Mouse (Mus musculus): ENCODE results near the gene Pithd1. TPM values are rescaled to one million over a fixed set of nuclear protein-coding genes. Genes with fewer than 3 reads are reported as not detected.

Gene Pithd1
- polyA plus RNA-seq, 1 experiment from 2014 or later = 68.3 TPM

DNA sequence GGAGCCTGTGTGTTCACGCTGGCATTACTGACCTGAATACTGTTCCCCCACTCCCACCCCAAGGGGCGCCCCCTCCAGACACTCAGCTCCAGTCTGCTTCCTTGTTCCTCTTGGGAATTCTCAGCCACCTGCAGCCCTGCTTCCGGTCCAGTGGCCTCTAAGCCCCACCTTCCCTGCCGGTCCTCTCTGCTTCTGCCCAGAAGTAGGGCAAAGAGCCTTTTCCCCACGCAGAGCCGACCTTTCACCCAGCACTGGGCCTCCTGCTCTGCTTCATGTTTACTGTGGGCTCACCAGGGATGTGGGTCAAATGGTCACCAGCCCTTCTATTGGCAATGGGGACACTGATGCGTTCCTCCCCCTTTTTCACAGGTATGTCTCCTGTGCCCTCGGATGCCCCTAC is 28.7 kb downstream of the Pithd1 start:
- peaks cover 21% of the 10 kb centered on the region for H3K36me3 ChIP-seq (ENCODE audit: control insufficient read depth, insufficient read depth, low read length)
- H3K4me1 ChIP-seq (ENCODE audit: control insufficient read depth, insufficient read depth, low read length) = peaks cover 6% of the 10 kb centered on the region
- 65% methylated on average over 8 of the region's 8 CpGs for WGBS
- H3K4me2 ChIP-seq (ENCODE audit: low read length) = no peak overlapping the region
- H3K9me3 ChIP-seq (replicated peaks; ENCODE audit: control insufficient read depth, low read length, poor library complexity, severe bottlenecking) = no peaks in the 10 kb centered on the region
- H3K27me3 ChIP-seq (ENCODE audit: control insufficient read depth, insufficient read depth, low read depth, low read length) = no peaks in the 10 kb centered on the region
- ATAC-seq = no peak
- no peak overlapping the region for H3K27ac ChIP-seq (ENCODE audit: low read length)
- no peak overlapping the region for H3K9ac ChIP-seq (ENCODE audit: low read depth, low read length)
- H3K4me3 ChIP-seq (ENCODE audit: low read depth, low read length) = no peak overlapping the region

- Histone ChIP-seq H3K9me3 (replicated peaks; ENCODE audit: control insufficient read depth, low read length, poor library complexity, severe bottlenecking) (no peaks in the 10 kb centered on the region), H3K4me2 (ENCODE audit: low read length) (no peak overlapping the region), H3K27me3 (ENCODE audit: control insufficient read depth, insufficient read depth, low read depth, low read length) (no peaks in the 10 kb centered on the region), H3K4me1 (ENCODE audit: control insufficient read depth, insufficient read depth, low read length) (no peaks in the 10 kb centered on the region), H3K9ac (ENCODE audit: low read depth, low read length) (no peak overlapping the region), H3K27ac (ENCODE audit: low read length) (no peak overlapping the region), H3K4me3 (ENCODE audit: low read depth, low read length) (no peak overlapping the region), H3K36me3 (ENCODE audit: control insufficient read depth, insufficient read depth, low read length) (peaks cover 33% of the 10 kb centered on the region)
- 85% methylated on average over 8 of the region's 9 CpGs for WGBS
- no peak for ATAC-seq
Measured at GRCm38 (mm10) chr4:135955886-135956285, 31.2 kb downstream of the Pithd1 start.

GRCm38 (mm10) chr4:135954241-135954640 is 32.8 kb downstream of the Pithd1 start:
- no peaks in the 10 kb centered on the region for H3K9me3 ChIP-seq (replicated peaks; ENCODE audit: control insufficient read depth, low read length, poor library complexity, severe bottlenecking)
- 0 out of 2 replicates have a peak, but pooled peaks have one; percentile 29 for ATAC-seq
- H3K9ac ChIP-seq (ENCODE audit: low read depth, low read length) = no peak overlapping the region
- H3K4me1 ChIP-seq (ENCODE audit: control insufficient read depth, insufficient read depth, low read length) = no peaks in the 10 kb centered on the region
- H3K4me3 ChIP-seq (ENCODE audit: low read depth, low read length) = no peak overlapping the region
- H3K27me3 ChIP-seq (ENCODE audit: control insufficient read depth, insufficient read depth, low read depth, low read length) = no peaks in the 10 kb centered on the region
- H3K4me2 ChIP-seq (ENCODE audit: low read length) = no peak overlapping the region
- peaks cover 26% of the 10 kb centered on the region for H3K36me3 ChIP-seq (ENCODE audit: control insufficient read depth, insufficient read depth, low read length)
- no peak overlapping the region for H3K27ac ChIP-seq (ENCODE audit: low read length)
- whole genome bisulfite sequencing = 5% methylated on average over 2 of the region's 2 CpGs

DNA sequence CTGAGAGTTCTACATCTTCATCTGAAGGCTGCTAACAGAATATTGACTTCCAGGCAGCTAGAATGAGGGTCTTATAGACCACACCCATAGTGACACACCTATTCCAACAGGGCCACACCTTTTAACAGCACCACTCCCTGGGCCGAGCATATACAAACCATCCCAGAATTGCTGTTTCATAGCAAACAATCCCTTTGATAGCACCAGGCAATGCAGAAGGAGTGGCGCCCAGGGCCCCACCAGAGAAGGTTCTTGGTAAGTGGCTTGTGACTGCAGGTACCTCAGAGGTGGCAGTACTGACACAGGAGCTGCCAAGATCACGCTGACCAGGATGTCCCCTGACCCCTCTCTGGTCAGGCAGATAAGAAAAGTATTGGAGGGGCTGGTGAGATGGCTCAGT is 33.9 kb downstream of the Pithd1 start:
- Histone ChIP-seq H3K4me1 (ENCODE audit: control insufficient read depth, insufficient read depth, low read length) (peaks cover 5% of the 10 kb centered on the region), H3K4me2 (ENCODE audit: low read length) (no peak overlapping the region), H3K36me3 (ENCODE audit: control insufficient read depth, insufficient read depth, low read length) (peaks cover 24% of the 10 kb centered on the region), H3K27me3 (ENCODE audit: control insufficient read depth, insufficient read depth, low read depth, low read length) (no peaks in the 10 kb centered on the region), H3K27ac (ENCODE audit: low read length) (no peak overlapping the region), H3K9me3 (replicated peaks; ENCODE audit: control insufficient read depth, low read length, poor library complexity, severe bottlenecking) (no peaks in the 10 kb centered on the region), H3K4me3 (ENCODE audit: low read depth, low read length) (no peak overlapping the region), H3K9ac (ENCODE audit: low read depth, low read length) (no peak overlapping the region)
- WGBS = 89% methylated on average over 3 of the region's 3 CpGs
- no peak for ATAC-seq

- Histone ChIP-seq H3K27me3 (ENCODE audit: control insufficient read depth, insufficient read depth, low read depth, low read length) (no peaks in the 10 kb centered on the region), H3K4me2 (ENCODE audit: low read length) (no peak overlapping the region), H3K4me1 (ENCODE audit: control insufficient read depth, insufficient read depth, low read length) (peaks cover 12% of the 10 kb centered on the region), H3K9me3 (replicated peaks; ENCODE audit: control insufficient read depth, low read length, poor library complexity, severe bottlenecking) (no peaks in the 10 kb centered on the region), H3K36me3 (ENCODE audit: control insufficient read depth, insufficient read depth, low read length) (peaks cover 21% of the 10 kb centered on the region), H3K27ac (ENCODE audit: low read length) (no peak overlapping the region), H3K9ac (ENCODE audit: low read depth, low read length) (no peak overlapping the region), H3K4me3 (ENCODE audit: low read depth, low read length) (no peak overlapping the region)
- WGBS = 96% methylated on average over 3 of the region's 3 CpGs
- no peak for ATAC-seq
Measured at GRCm38 (mm10) chr4:135951505-135951904, 35.6 kb downstream of the Pithd1 start.

DNA sequence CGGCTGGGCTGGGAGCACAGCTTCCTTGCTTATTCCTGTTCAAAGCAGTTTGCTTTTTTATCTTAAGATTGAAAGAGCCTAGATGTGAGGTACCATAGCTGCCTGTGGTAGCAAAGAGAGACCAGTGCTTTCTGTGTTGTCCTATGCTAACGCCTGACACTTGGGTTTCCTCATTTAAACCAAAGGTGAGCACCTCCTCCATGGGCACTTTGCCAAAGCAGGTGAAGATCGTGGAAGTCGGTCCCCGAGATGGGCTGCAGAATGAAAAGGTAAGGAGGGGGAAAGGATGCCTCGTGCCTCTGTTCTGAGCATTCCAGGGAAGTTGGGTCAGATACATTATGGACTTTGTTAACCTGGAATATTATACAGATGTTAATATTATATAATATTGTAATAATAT is 36.7 kb downstream of the Pithd1 start:
- Histone ChIP-seq H3K9me3 (replicated peaks; ENCODE audit: control insufficient read depth, low read length, poor library complexity, severe bottlenecking) (no peaks in the 10 kb centered on the region), H3K9ac (ENCODE audit: low read depth, low read length) (no peak overlapping the region), H3K36me3 (ENCODE audit: control insufficient read depth, insufficient read depth, low read length) (peaks cover 15% of the 10 kb centered on the region), H3K27me3 (ENCODE audit: control insufficient read depth, insufficient read depth, low read depth, low read length) (no peaks in the 10 kb centered on the region), H3K4me3 (ENCODE audit: low read depth, low read length) (no peak overlapping the region), H3K4me2 (ENCODE audit: low read length) (no peak overlapping the region), H3K4me1 (ENCODE audit: control insufficient read depth, insufficient read depth, low read length) (peaks cover 16% of the 10 kb centered on the region), H3K27ac (ENCODE audit: low read length) (no peak overlapping the region)
- 88% methylated on average over 6 of the region's 6 CpGs for WGBS
- ATAC-seq = no peak

GRCm38 (mm10) chr4:135949911-135950310 is 37.2 kb downstream of the Pithd1 start:
- ATAC-seq = no peak
- Histone ChIP-seq H3K9ac (ENCODE audit: low read depth, low read length) (no peak overlapping the region), H3K4me2 (ENCODE audit: low read length) (no peak overlapping the region), H3K9me3 (replicated peaks; ENCODE audit: control insufficient read depth, low read length, poor library complexity, severe bottlenecking) (no peaks in the 10 kb centered on the region), H3K4me3 (ENCODE audit: low read depth, low read length) (no peak overlapping the region), H3K27me3 (ENCODE audit: control insufficient read depth, insufficient read depth, low read depth, low read length) (no peaks in the 10 kb centered on the region), H3K36me3 (ENCODE audit: control insufficient read depth, insufficient read depth, low read length) (peaks cover 12% of the 10 kb centered on the region), H3K4me1 (ENCODE audit: control insufficient read depth, insufficient read depth, low read length) (peaks cover 16% of the 10 kb centered on the region), H3K27ac (ENCODE audit: low read length) (no peak overlapping the region)
- WGBS = 73% methylated on average over 6 of the region's 6 CpGs

DNA sequence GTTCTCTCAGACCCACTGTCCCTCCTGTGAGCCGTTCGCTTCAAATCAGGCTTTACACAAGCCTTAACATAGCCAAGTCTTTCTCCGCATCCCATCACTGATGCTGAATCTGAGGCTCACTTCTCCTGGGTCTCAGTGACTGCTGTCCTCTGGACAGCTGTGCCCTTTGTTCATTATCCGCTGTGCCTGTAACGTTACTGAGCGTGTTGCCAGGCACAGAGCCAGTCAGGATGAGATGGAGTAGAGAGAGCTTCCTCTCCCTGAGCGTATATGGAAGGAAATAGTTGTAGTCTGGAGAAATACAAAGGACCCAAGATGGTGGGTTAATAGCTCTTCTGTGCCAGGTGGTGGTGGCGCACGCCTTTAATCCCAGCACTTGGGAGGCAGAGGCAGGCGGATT is 37.6 kb downstream of the Pithd1 start:
- ATAC-seq = no peak

GRCm38 (mm10) chr4:135948142-135948541 is 38.9 kb downstream of the Pithd1 start:
- Histone ChIP-seq H3K27ac (ENCODE audit: low read length) (no peak overlapping the region), H3K4me2 (ENCODE audit: low read length) (no peak overlapping the region), H3K9me3 (replicated peaks; ENCODE audit: control insufficient read depth, low read length, poor library complexity, severe bottlenecking) (no peaks in the 10 kb centered on the region), H3K4me1 (ENCODE audit: control insufficient read depth, insufficient read depth, low read length) (peaks cover 16% of the 10 kb centered on the region), H3K4me3 (ENCODE audit: low read depth, low read length) (no peak overlapping the region), H3K9ac (ENCODE audit: low read depth, low read length) (peak overlapping the region; percentile 34; the same call in 1 of the 2 replicates), H3K36me3 (ENCODE audit: control insufficient read depth, insufficient read depth, low read length) (peaks cover 10% of the 10 kb centered on the region), H3K27me3 (ENCODE audit: control insufficient read depth, insufficient read depth, low read depth, low read length) (no peaks in the 10 kb centered on the region)
- ATAC-seq = no peak
- WGBS = 93% methylated on average over 8 of the region's 8 CpGs

More for the DNA sequence above, 37.6 kb downstream of the Pithd1 start:
- Histone ChIP-seq H3K27ac (ENCODE audit: low read length) (no peak overlapping the region), H3K9ac (ENCODE audit: low read depth, low read length) (no peak overlapping the region), H3K9me3 (replicated peaks; ENCODE audit: control insufficient read depth, low read length, poor library complexity, severe bottlenecking) (no peaks in the 10 kb centered on the region), H3K27me3 (ENCODE audit: control insufficient read depth, insufficient read depth, low read depth, low read length) (no peaks in the 10 kb centered on the region), H3K36me3 (ENCODE audit: control insufficient read depth, insufficient read depth, low read length) (peaks cover 12% of the 10 kb centered on the region), H3K4me3 (ENCODE audit: low read depth, low read length) (no peak overlapping the region), H3K4me1 (ENCODE audit: control insufficient read depth, insufficient read depth, low read length) (peaks cover 16% of the 10 kb centered on the region), H3K4me2 (ENCODE audit: low read length) (no peak overlapping the region)
- 81% methylated on average over 10 of the region's 10 CpGs for WGBS
